Mouse (Mus musculus): ENCODE measurements around the gene Idh3a. TPM values are rescaled to one million over a fixed set of nuclear protein-coding genes. Genes with fewer than 3 reads are reported as not detected.

The Idh3a gene
- polyA plus RNA-seq, 1 experiment from 2014 or later: 234 TPM

DNA sequence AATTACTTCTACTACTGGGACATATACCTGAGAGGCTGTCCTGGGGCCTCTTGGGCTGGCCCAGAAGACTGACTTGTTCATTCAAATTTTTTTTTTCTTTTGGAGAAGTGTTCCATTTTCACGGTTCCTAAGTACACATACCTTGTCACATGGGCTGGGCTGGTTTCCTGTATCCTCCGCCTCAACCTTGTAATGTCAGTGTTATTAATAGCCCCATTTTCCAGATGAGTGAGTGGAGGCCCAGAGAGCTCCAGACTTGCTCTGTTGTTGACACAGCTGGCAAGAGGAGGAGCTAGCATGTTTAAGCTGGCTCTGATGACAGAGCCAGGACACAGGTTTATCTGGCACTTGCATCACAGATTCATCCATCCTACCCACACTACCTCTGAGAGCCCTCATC lies 61.3 kb downstream of the Idh3a start:
- no peak overlapping the region for H3K4me3 ChIP-seq (ENCODE audit: low read depth, low read length)
- WGBS: 55% methylated on average over 2 of the region's 2 CpGs
- no peaks in the 10 kb centered on the region for H3K36me3 ChIP-seq (ENCODE audit: control insufficient read depth, insufficient read depth, low read length)
- H3K27ac ChIP-seq (ENCODE audit: low read depth, low read length): no peak overlapping the region
- ATAC-seq (replicated peaks; ENCODE audit: low FRiP score) (no peak), DNase-seq (ENCODE audit: low spot score) (no peak)
- no peaks in the 10 kb centered on the region for H3K9me3 ChIP-seq (ENCODE audit: control insufficient read depth, low read length)
- no peaks in the 10 kb centered on the region for H3K27me3 ChIP-seq (replicated peaks; ENCODE audit: control insufficient read depth, insufficient read depth, low read length)
- no peak overlapping the region for H3K4me2 ChIP-seq
- no peak overlapping the region for H3K9ac ChIP-seq (ENCODE audit: low read depth, low read length)
- no peaks in the 10 kb centered on the region for H3K4me1 ChIP-seq (replicated peaks; ENCODE audit: control insufficient read depth, insufficient read depth, low read length)

GRCm38 (mm10) chr9:54649360-54649759 lies 63.2 kb downstream of the Idh3a start:
- Histone ChIP-seq H3K36me3 (ENCODE audit: control insufficient read depth, insufficient read depth, low read length) (no peaks in the 10 kb centered on the region), H3K4me3 (ENCODE audit: low read depth, low read length) (no peak overlapping the region), H3K4me1 (replicated peaks; ENCODE audit: control insufficient read depth, insufficient read depth, low read length) (no peaks in the 10 kb centered on the region), H3K4me2 (no peak overlapping the region), H3K9ac (ENCODE audit: low read depth, low read length) (no peak overlapping the region), H3K27ac (ENCODE audit: low read depth, low read length) (no peak overlapping the region), H3K9me3 (ENCODE audit: control insufficient read depth, low read length) (no peaks in the 10 kb centered on the region), H3K27me3 (replicated peaks; ENCODE audit: control insufficient read depth, insufficient read depth, low read length) (no peaks in the 10 kb centered on the region)
- 71% methylated on average over 1 of the region's 1 CpGs for WGBS
- no peak for ATAC-seq (replicated peaks; ENCODE audit: low FRiP score)
- DNase-seq (ENCODE audit: low spot score): no peak

- DNase-seq (ENCODE audit: low spot score) (no peak), ATAC-seq (replicated peaks; ENCODE audit: low FRiP score) (no peak)
- 68% methylated on average over 2 of the region's 2 CpGs for WGBS
- H3K36me3 ChIP-seq (ENCODE audit: control insufficient read depth, insufficient read depth, low read length): no peaks in the 10 kb centered on the region
- H3K27me3 ChIP-seq (replicated peaks; ENCODE audit: control insufficient read depth, insufficient read depth, low read length): no peaks in the 10 kb centered on the region
- no peaks in the 10 kb centered on the region for H3K4me1 ChIP-seq (replicated peaks; ENCODE audit: control insufficient read depth, insufficient read depth, low read length)
- H3K9me3 ChIP-seq (ENCODE audit: control insufficient read depth, low read length): no peaks in the 10 kb centered on the region
- H3K4me3 ChIP-seq (ENCODE audit: low read depth, low read length): no peak overlapping the region
- no peak overlapping the region for H3K27ac ChIP-seq (ENCODE audit: low read depth, low read length)
- H3K4me2 ChIP-seq: no peak overlapping the region
- H3K9ac ChIP-seq (ENCODE audit: low read depth, low read length): no peak overlapping the region
Measured at GRCm38 (mm10) chr9:54652778-54653177, 66.6 kb downstream of the Idh3a start.

Other genes starting within 250 kb of the Idh3a start
- gene Dmxl2, start 84.7 kb upstream of the Idh3a start, polyA plus RNA-seq (2014; fragmentation: Nextera tagmentation; extraction: Ambion mirVana): 2.5 and 2.6 TPM in 2 replicates
- not detected in 2 replicates for gene Sh2d7, start 47.4 kb upstream of the Idh3a start, polyA plus RNA-seq (2014; fragmentation: Nextera tagmentation; extraction: Ambion mirVana)
- 4.6 and 5.3 TPM in 2 replicates for gene Cib2, start 26.1 kb upstream of the Idh3a start, polyA plus RNA-seq (2014; fragmentation: Nextera tagmentation; extraction: Ambion mirVana)
- gene Acsbg1, start 75.5 kb downstream of the Idh3a start, polyA plus RNA-seq (2014; fragmentation: Nextera tagmentation; extraction: Ambion mirVana): 0.11 and 0.18 TPM in 2 replicates
- 11.7 and 13.2 TPM in 2 replicates for gene Dnaja4, start 112.5 kb downstream of the Idh3a start, polyA plus RNA-seq (2014; fragmentation: Nextera tagmentation; extraction: Ambion mirVana)
- 198 and 203 TPM in 2 replicates for gene Wdr61, start 148.2 kb downstream of the Idh3a start, polyA plus RNA-seq (2014; fragmentation: Nextera tagmentation; extraction: Ambion mirVana)
- gene Crabp1, start 178.4 kb downstream of the Idh3a start, polyA plus RNA-seq (2014; fragmentation: Nextera tagmentation; extraction: Ambion mirVana): 37.0 and 40.0 TPM in 2 replicates